Mouse (Mus musculus) midbrain, embryonic 16.5 days (tissue): ENCODE measurements around the gene Mast4. TPM values are rescaled to one million over a fixed set of nuclear protein-coding genes. Genes with fewer than 3 reads are reported as not detected.
A peak's percentile ranks its signal among the peaks of the same experiment; 100 is the strongest.

Experiments used
- ATAC-seq: fragments of 200-750 bp; cut with Nextera tagmentation; 2 replicates; pipeline ENCODE4 v1.8.0; 2017; ENCODE audit warnings: moderate TSS enrichment
- H3K27ac ChIP-seq: fragments of 300-500 bp; sonication (generic); 2 replicates; pipeline ENCODE4 v1.5.1; 2014; ENCODE audit warnings: mild to moderate bottlenecking, low read length, mixed read lengths
- H3K27me3 ChIP-seq: fragments of 300-500 bp; sonication (generic); 2 replicates; pipeline ENCODE4 v1.6.1; 2014; ENCODE audit warnings: low read depth, low read length, mixed read lengths; ENCODE audit not compliant: control insufficient read depth, insufficient read depth
- H3K36me3 ChIP-seq: fragments of 300-500 bp; sonication (generic); 2 replicates; pipeline ENCODE4 v1.6.1; 2014; ENCODE audit warnings: mild to moderate bottlenecking, low read length, moderate library complexity, mixed read lengths; ENCODE audit not compliant: control insufficient read depth, insufficient read depth
- H3K4me1 ChIP-seq: fragments of 300-500 bp; sonication (generic); 2 replicates; pipeline ENCODE4 v1.6.1; 2014; ENCODE audit warnings: mild to moderate bottlenecking, low read length, mixed read lengths; ENCODE audit not compliant: control insufficient read depth, insufficient read depth
- H3K4me2 ChIP-seq: fragments of 300-500 bp; sonication (generic); 2 replicates; pipeline ENCODE4 v1.6.1; 2014; ENCODE audit warnings: mild to moderate bottlenecking, low read length, mixed read lengths
- H3K4me3 ChIP-seq: fragments of 300-500 bp; sonication (generic); 2 replicates; pipeline ENCODE4 v1.5.1; 2014; ENCODE audit warnings: low read depth, mild to moderate bottlenecking, low read length, moderate library complexity, mixed read lengths
- H3K9ac ChIP-seq: fragments of 300-500 bp; sonication (generic); 2 replicates; pipeline ENCODE4 v1.6.1; 2014; ENCODE audit warnings: low read depth, low read length, mixed read lengths
- H3K9me3 ChIP-seq: fragments of 300-500 bp; sonication (generic); replicated peaks from 2 replicates; pipeline ENCODE4 v1.6.1; 2014; ENCODE audit warnings: mild to moderate bottlenecking, low read length, mixed read lengths; ENCODE audit not compliant: control insufficient read depth, poor library complexity, severe bottlenecking
- WGBS: fragments of 180-500 bp; shearing (Covaris S2); extraction: QIAGEN DNeasy Blood & Tissue Kit; methylation state at CpG from one replicate; pipeline ENCODE4 v1.1.7; 2014; 5-methylcytosine and 5-hydroxymethylcytosine counted together
- polyA plus RNA-seq: library from polyadenylated mRNA; unstranded; fragments of >200 nt; fragmentation: Nextera tagmentation; extraction: Ambion mirVana; gene quantifications from 2 replicates; pipeline ENCODE4 v1.2.1, GENCODE M21; 2015

The Mast4 gene
- polyA plus RNA-seq, 1 experiment from 2014 or later, result 33.8 TPM

GRCm38 (mm10) chr13:102790601-102791155 lies 543.6 kb downstream of the Mast4 start:
- WGBS, result 60% methylated on average over 6 of the region's 6 CpGs
- Histone ChIP-seq H3K36me3 (peaks cover 2% of the 10 kb centered on the region; the same call in 1 of the 2 replicates), H3K9ac (no peak overlapping the region), H3K27me3 (no peaks in the 10 kb centered on the region), H3K4me3 (no peak overlapping the region), H3K4me2 (no peak overlapping the region), H3K4me1 (no peaks in the 10 kb centered on the region), H3K27ac (no peak overlapping the region), H3K9me3 (no peaks in the 10 kb centered on the region)
- ATAC-seq, result no peak

GRCm38 (mm10) chr13:102786666-102787230 lies 547.5 kb downstream of the Mast4 start:
- Histone ChIP-seq H3K9ac (no peak overlapping the region), H3K9me3 (no peaks in the 10 kb centered on the region), H3K4me3 (no peak overlapping the region), H3K4me1 (no peaks in the 10 kb centered on the region), H3K4me2 (no peak overlapping the region), H3K27ac (no peak overlapping the region), H3K27me3 (no peaks in the 10 kb centered on the region), H3K36me3 (peaks cover 2% of the 10 kb centered on the region; the same call in 1 of the 2 replicates)
- 88% methylated on average over 10 of the region's 10 CpGs for WGBS
- no peak for ATAC-seq

GRCm38 (mm10) chr13:102783531-102784310 lies 550.6 kb downstream of the Mast4 start:
- ATAC-seq, result 0 out of 2 replicates have a peak, but pooled peaks have one; percentile 11
- Histone ChIP-seq H3K36me3 (peaks cover 5% of the 10 kb centered on the region; the same call in 1 of the 2 replicates), H3K9ac (no peak overlapping the region), H3K4me2 (no peak overlapping the region), H3K4me1 (no peaks in the 10 kb centered on the region), H3K4me3 (no peak overlapping the region), H3K9me3 (no peaks in the 10 kb centered on the region), H3K27ac (no peak overlapping the region), H3K27me3 (no peaks in the 10 kb centered on the region)
- WGBS, result 66% methylated on average over 7 of the region's 7 CpGs

- 86% methylated on average over 3 of the region's 3 CpGs for WGBS
- Histone ChIP-seq H3K9me3 (no peaks in the 10 kb centered on the region), H3K36me3 (peaks cover 3% of the 10 kb centered on the region; the same call in 1 of the 2 replicates), H3K4me1 (no peaks in the 10 kb centered on the region), H3K27me3 (no peaks in the 10 kb centered on the region), H3K4me3 (no peak overlapping the region), H3K9ac (no peak overlapping the region), H3K27ac (no peak overlapping the region), H3K4me2 (no peak overlapping the region)
- no peak for ATAC-seq
Observed at GRCm38 (mm10) chr13:102779275-102779674, 555.0 kb downstream of the Mast4 start.

- Histone ChIP-seq H3K27me3 (no peaks in the 10 kb centered on the region), H3K9me3 (no peaks in the 10 kb centered on the region), H3K9ac (no peak overlapping the region), H3K36me3 (peaks cover 3% of the 10 kb centered on the region; the same call in 1 of the 2 replicates), H3K4me3 (no peak overlapping the region), H3K27ac (no peak overlapping the region), H3K4me2 (no peak overlapping the region), H3K4me1 (no peaks in the 10 kb centered on the region)
- ATAC-seq, result no peak
- WGBS, result 99% methylated on average over 3 of the region's 3 CpGs
Observed at GRCm38 (mm10) chr13:102778859-102779258, 555.4 kb downstream of the Mast4 start.

- H3K9ac ChIP-seq, result no peak overlapping the region
- H3K27ac ChIP-seq, result no peak overlapping the region
- H3K4me3 ChIP-seq, result no peak overlapping the region
- H3K27me3 ChIP-seq, result no peaks in the 10 kb centered on the region
- no peak for ATAC-seq
- H3K9me3 ChIP-seq, result no peaks in the 10 kb centered on the region
- no peaks in the 10 kb centered on the region for H3K4me1 ChIP-seq
- no peak overlapping the region for H3K4me2 ChIP-seq
- H3K36me3 ChIP-seq, result no peaks in the 10 kb centered on the region
- WGBS, result 83% methylated on average over 6 of the region's 6 CpGs
Observed at GRCm38 (mm10) chr13:102775506-102775905, 558.8 kb downstream of the Mast4 start.

GRCm38 (mm10) chr13:102774786-102775201 lies 559.5 kb downstream of the Mast4 start:
- 58% methylated on average over 7 of the region's 7 CpGs for WGBS
- Histone ChIP-seq H3K27ac (no peak overlapping the region), H3K27me3 (no peaks in the 10 kb centered on the region), H3K4me2 (no peak overlapping the region), H3K36me3 (no peaks in the 10 kb centered on the region; the same call in 1 of the 2 replicates), H3K4me3 (no peak overlapping the region), H3K9me3 (no peaks in the 10 kb centered on the region), H3K4me1 (no peaks in the 10 kb centered on the region), H3K9ac (no peak overlapping the region)
- ATAC-seq, result no peak

- Histone ChIP-seq H3K4me3 (no peak overlapping the region), H3K27ac (no peak overlapping the region), H3K9ac (no peak overlapping the region), H3K27me3 (no peaks in the 10 kb centered on the region), H3K36me3 (no peaks in the 10 kb centered on the region; the same call in 1 of the 2 replicates), H3K4me1 (peaks cover 5% of the 10 kb centered on the region; the same call in 1 of the 2 replicates), H3K4me2 (no peak overlapping the region), H3K9me3 (no peaks in the 10 kb centered on the region)
- WGBS, result 95% methylated on average over 9 of the region's 9 CpGs
- ATAC-seq, result no peak
Observed at GRCm38 (mm10) chr13:102773169-102773568, 561.1 kb downstream of the Mast4 start.

GRCm38 (mm10) chr13:102770194-102770593 lies 564.1 kb downstream of the Mast4 start:
- no peaks in the 10 kb centered on the region; the same call in 1 of the 2 replicates for H3K36me3 ChIP-seq
- H3K9me3 ChIP-seq, result no peaks in the 10 kb centered on the region
- no peak overlapping the region for H3K4me2 ChIP-seq
- H3K27ac ChIP-seq, result no peak overlapping the region
- WGBS, result 86% methylated on average over 8 of the region's 8 CpGs
- no peak for ATAC-seq
- H3K27me3 ChIP-seq, result no peaks in the 10 kb centered on the region
- H3K4me1 ChIP-seq, result peaks cover 6% of the 10 kb centered on the region; the same call in 1 of the 2 replicates
- H3K9ac ChIP-seq, result no peak overlapping the region
- no peak overlapping the region for H3K4me3 ChIP-seq
